Mouse (Mus musculus) kidney, adult 8-10 months (tissue): Measurements from ENCODE around the gene Ssxa1.
A peak's percentile ranks its signal among the peaks of the same experiment; 100 is the strongest.
"Not testable (repeated sequence)": the region's sequence is repeated elsewhere in the genome, so short reads cannot be mapped to it uniquely, and the experiment has no call there.

ENCODE experiments used
- DNase-seq, 2 experiments: peaks; one replicate each; pipeline ENCODE4 v3.0.0; 2022

The Ssxa1 gene

GRCm38 (mm10) chrX:21115520-21115919 lies at the start of gene Ssxa1:
Gene Ssxa1 (plus strand): TSS chrX:21115820.
- DNase-seq, result no peak

- no peak for DNase-seq
These were observed 47.5 kb upstream of the Ssxa1 start, which contains the start of gene Spaca5 for GRCm38 (mm10) chrX:21068106-21068505. Gene Spaca5 (plus strand): TSS chrX:21068406.

- DNase-seq, result no peak
These were observed 27.0 kb upstream of the Ssxa1 start for GRCm38 (mm10) chrX:21088645-21088982.

- peak; percentile 52 to 56 for DNase-seq
These were observed 26.4 kb upstream of the Ssxa1 start, which contains the start of gene Zfp300 for GRCm38 (mm10) chrX:21088983-21089866. Gene Zfp300 (minus strand): TSS chrX:21089527.

GRCm38 (mm10) chrX:21089867-21090239 lies 25.8 kb upstream of the Ssxa1 start:
- no peak for DNase-seq

- not testable (repeated sequence) for DNase-seq
These were observed 31.1 kb downstream of the Ssxa1 start for GRCm38 (mm10) chrX:21146675-21147074.
